Mouse (Mus musculus) midbrain, postnatal 0 days (tissue): ENCODE measurements around the gene Osbpl6. TPM values are rescaled to one million over a fixed set of nuclear protein-coding genes. Genes with fewer than 3 reads are reported as not detected.

Source experiments
- ATAC-seq: fragments of 200-750 bp; cut with Nextera tagmentation; 2 replicates; pipeline ENCODE4 v1.8.0; 2017; ENCODE audit warnings: moderate number of reproducible peaks, mild to moderate bottlenecking, moderate TSS enrichment, moderate library complexity; ENCODE audit not compliant: low FRiP score
- DNase-seq: peaks from one replicate; pipeline ENCODE4 v3.0.0-alpha.2; 2015; ENCODE audit warnings: low spot score
- H3K27ac ChIP-seq: fragments of 300-500 bp; sonication (generic); 2 replicates; pipeline ENCODE4 v1.5.1; 2014; ENCODE audit warnings: low read depth, mild to moderate bottlenecking, low read length, mixed read lengths
- H3K27me3 ChIP-seq: fragments of 300-500 bp; sonication (generic); 2 replicates; pipeline ENCODE4 v1.6.1; 2014; ENCODE audit warnings: low read length, control low read depth, mixed read lengths; ENCODE audit not compliant: insufficient read depth
- H3K36me3 ChIP-seq: fragments of 300-500 bp; sonication (generic); 2 replicates; pipeline ENCODE4 v1.6.1; 2014; ENCODE audit warnings: low read length, control low read depth, mixed read lengths; ENCODE audit not compliant: insufficient read depth
- H3K4me1 ChIP-seq: fragments of 300-500 bp; sonication (generic); 2 replicates; pipeline ENCODE4 v1.6.1; 2014; ENCODE audit warnings: mild to moderate bottlenecking, control low read depth, antibody characterized with exemption, low read length, mixed read lengths; ENCODE audit not compliant: insufficient read depth
- H3K4me2 ChIP-seq: fragments of 300-500 bp; sonication (generic); 2 replicates; pipeline ENCODE4 v1.6.1; 2014; ENCODE audit warnings: low read depth, mild to moderate bottlenecking, low read length, mixed read lengths; ENCODE audit not compliant: poor library complexity, severe bottlenecking
- H3K4me3 ChIP-seq: fragments of 300-500 bp; sonication (generic); 2 replicates; pipeline ENCODE4 v1.5.1; 2014; ENCODE audit warnings: low read depth, mild to moderate bottlenecking, low read length, moderate library complexity
- H3K9ac ChIP-seq: fragments of 300-500 bp; sonication (generic); replicated peaks from 2 replicates; pipeline ENCODE4 v1.6.1; 2014; ENCODE audit warnings: mild to moderate bottlenecking, low read length, moderate library complexity, mixed read lengths; ENCODE audit not compliant: poor library complexity, severe bottlenecking
- H3K9me3 ChIP-seq: fragments of 300-500 bp; sonication (generic); 2 replicates; pipeline ENCODE4 v1.6.1; 2016; ENCODE audit warnings: low read length, control low read depth
- CTCF ChIP-seq: IDR thresholded peaks from 2 replicates; pipeline ENCODE4 v1.5.1; 2016; ENCODE audit warnings: antibody characterized with exemption, mild to moderate bottlenecking
- WGBS: fragments of 180-500 bp; shearing (Covaris S2); extraction: QIAGEN DNeasy Blood & Tissue Kit; methylation state at CpG from one replicate; pipeline ENCODE4 v1.1.7; 2014; 5-methylcytosine and 5-hydroxymethylcytosine counted together
- polyA plus RNA-seq: library from polyadenylated mRNA; unstranded; fragments of >200 nt; fragmentation: Nextera tagmentation; extraction: Ambion mirVana; gene quantifications from 2 replicates; pipeline ENCODE4 v1.2.1, GENCODE M21; 2015
- total RNA-seq: library from RNA; depleted of rRNA; stranded (reverse); fragments of >200 nt; gene quantifications from 2 replicates; pipeline ENCODE4 v1.2.3, GENCODE M21; 2014

The Osbpl6 gene
- total and polyA plus RNA-seq, 2 experiments from 2014 or later = 17.0 to 26.7 TPM

DNA sequence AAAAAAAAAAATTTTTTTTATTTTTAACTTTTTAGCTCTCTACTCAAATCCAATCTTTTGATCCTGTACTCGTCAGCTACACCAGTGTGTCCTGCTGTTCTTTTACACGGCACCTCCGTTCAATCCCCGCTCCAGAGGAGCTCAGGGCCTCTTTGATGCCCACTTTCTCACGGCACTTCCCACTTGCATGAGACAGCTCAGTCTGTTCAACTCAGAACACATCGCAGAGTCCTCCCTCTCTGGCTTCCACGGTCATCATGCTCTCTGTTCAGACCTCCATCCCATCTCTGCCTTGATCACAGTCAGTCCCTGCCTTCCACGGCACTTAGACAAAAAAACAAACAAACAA lies 63.4 kb downstream of the Osbpl6 start:
- no peak overlapping the region for H3K27ac ChIP-seq
- H3K9me3 ChIP-seq = no peaks in the 10 kb centered on the region
- no peaks in the 10 kb centered on the region for H3K36me3 ChIP-seq
- H3K4me2 ChIP-seq = no peak overlapping the region
- TF ChIP-seq CTCF = no peak
- H3K4me1 ChIP-seq = no peaks in the 10 kb centered on the region
- no peaks in the 10 kb centered on the region for H3K27me3 ChIP-seq
- WGBS = 43% methylated on average over 8 of the region's 8 CpGs
- no peak overlapping the region for H3K9ac ChIP-seq
- no peak for ATAC-seq
- H3K4me3 ChIP-seq = no peak overlapping the region
- DNase-seq = no peak

DNA sequence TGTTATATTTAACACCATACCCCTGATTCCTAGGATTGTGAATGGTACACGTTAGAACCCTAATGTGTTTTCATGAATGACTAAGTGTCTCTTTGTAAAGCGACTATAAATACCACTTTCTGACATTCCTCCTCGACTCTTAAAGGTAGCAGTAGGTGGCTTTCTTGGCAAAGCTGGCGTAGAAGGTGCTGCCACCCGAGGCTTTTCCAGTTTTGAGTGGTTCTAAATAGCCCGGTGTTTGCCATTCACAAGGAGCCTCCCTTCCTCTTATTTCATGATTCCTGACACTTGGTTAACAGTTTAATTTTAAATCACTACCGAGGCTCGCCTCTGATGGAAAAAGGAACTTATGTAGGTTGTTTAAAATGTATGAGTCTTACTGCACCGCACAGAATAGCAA lies 64.1 kb downstream of the Osbpl6 start:
- H3K9me3 ChIP-seq = no peaks in the 10 kb centered on the region
- H3K4me2 ChIP-seq = no peak overlapping the region
- no peaks in the 10 kb centered on the region for H3K36me3 ChIP-seq
- no peaks in the 10 kb centered on the region for H3K4me1 ChIP-seq
- H3K27me3 ChIP-seq = no peaks in the 10 kb centered on the region
- WGBS = 75% methylated on average over 9 of the region's 9 CpGs
- no peak for TF ChIP-seq CTCF
- no peak overlapping the region for H3K9ac ChIP-seq
- ATAC-seq (no peak), DNase-seq (no peak)
- H3K27ac ChIP-seq = no peak overlapping the region
- H3K4me3 ChIP-seq = no peak overlapping the region

DNA sequence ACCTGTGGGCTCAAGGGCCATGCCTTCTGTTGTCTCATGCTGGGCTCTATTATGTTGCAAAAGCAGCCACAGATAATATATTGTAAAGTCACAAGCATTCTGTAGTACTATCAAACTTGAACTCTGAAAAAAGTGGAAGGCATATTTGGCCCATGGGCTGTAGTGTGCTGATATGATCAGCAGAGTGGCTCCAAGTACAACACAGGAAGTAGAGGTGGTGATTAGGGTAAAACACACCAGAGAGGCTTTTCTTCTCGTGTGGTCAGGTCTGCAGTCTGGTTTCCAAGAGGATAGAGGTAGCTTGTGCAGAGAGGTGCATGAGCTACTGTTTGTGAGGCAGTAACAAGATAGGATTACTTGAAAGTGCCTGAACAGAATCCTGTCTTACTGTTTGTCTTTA lies 69.5 kb downstream of the Osbpl6 start:
- H3K4me2 ChIP-seq = no peak overlapping the region
- no peak overlapping the region for H3K9ac ChIP-seq
- no peaks in the 10 kb centered on the region for H3K36me3 ChIP-seq
- no peak overlapping the region for H3K4me3 ChIP-seq
- DNase-seq (no peak), ATAC-seq (no peak)
- no peaks in the 10 kb centered on the region for H3K27me3 ChIP-seq
- WGBS = 63% methylated on average over 1 of the region's 1 CpGs
- no peak overlapping the region for H3K27ac ChIP-seq
- H3K4me1 ChIP-seq = no peaks in the 10 kb centered on the region
- no peak for TF ChIP-seq CTCF
- H3K9me3 ChIP-seq = no peaks in the 10 kb centered on the region

DNA sequence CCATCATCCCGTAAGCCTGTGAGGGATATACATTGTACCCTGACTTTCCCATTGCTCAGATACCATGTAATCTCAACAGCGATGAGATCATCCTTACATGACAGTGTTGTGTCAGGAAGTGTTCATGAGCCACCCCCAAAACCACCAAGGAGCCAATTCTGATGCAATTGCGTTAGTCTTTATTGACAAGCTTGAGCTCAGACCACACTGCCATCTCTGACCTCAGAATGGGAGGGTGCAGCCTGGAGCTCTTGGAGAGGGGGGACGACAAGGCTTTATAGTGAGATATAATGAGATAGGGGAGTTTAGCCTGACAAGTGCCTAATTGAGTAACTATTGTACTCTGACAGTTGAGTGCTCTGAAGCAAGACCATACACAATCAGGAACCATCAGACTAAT lies 82.5 kb downstream of the Osbpl6 start:
- Histone ChIP-seq H3K9me3 (no peaks in the 10 kb centered on the region), H3K4me2 (no peak overlapping the region), H3K9ac (no peak overlapping the region), H3K27ac (no peak overlapping the region), H3K4me1 (peaks cover 6% of the 10 kb centered on the region; the same call in 1 of the 2 replicates), H3K4me3 (no peak overlapping the region), H3K36me3 (no peaks in the 10 kb centered on the region), H3K27me3 (no peaks in the 10 kb centered on the region)
- TF ChIP-seq CTCF = no peak
- ATAC-seq (no peak), DNase-seq (no peak)
- WGBS = 68% methylated on average over 4 of the region's 4 CpGs

DNA sequence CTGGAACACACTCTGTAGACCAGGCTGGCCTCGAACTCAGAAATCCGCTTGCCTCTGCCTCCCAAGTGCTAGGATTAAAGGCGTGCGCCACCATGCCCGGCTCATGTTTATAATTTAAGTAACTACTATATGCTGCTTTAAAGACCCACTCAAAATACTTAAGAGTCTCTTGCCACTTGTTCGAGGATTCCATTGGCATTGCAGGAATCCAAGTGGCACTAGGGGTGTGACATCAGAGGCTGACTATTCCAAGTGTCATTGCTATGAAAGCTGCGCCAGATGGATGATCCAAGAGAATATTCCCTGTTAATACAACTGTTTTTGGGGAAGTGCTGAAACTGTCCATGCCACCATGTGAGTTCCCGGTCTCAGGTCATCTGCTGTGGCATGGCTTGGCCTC lies 83.9 kb downstream of the Osbpl6 start:
- ATAC-seq = no peak
- no peaks in the 10 kb centered on the region for H3K36me3 ChIP-seq
- peaks cover 6% of the 10 kb centered on the region; the same call in 1 of the 2 replicates for H3K4me1 ChIP-seq
- no peak overlapping the region for H3K4me3 ChIP-seq
- H3K27ac ChIP-seq = no peak overlapping the region
- H3K9ac ChIP-seq = no peak overlapping the region
- H3K27me3 ChIP-seq = no peaks in the 10 kb centered on the region
- no peak overlapping the region for H3K4me2 ChIP-seq
- no peaks in the 10 kb centered on the region for H3K9me3 ChIP-seq
- WGBS = 94% methylated on average over 8 of the region's 8 CpGs
- DNase-seq = no peak
- TF ChIP-seq CTCF = no peak

DNA sequence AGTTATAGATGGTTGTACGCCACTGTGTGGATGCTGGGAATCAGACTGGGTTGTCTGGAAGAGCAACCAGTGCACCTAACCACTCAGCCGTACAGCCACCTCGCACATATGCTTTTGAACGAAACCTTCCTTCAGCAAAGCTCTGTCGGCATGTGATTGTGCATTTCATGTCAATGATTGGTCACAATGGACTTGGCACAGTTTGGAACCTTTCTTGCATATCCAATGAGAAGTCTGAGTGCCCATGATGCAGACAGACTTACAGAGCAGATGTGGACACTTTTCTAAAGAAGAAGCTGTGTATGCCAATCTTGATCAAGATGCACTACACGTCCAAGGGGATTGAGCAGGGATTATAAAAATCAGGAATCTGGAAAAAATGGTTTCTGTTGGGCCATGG lies 85.1 kb downstream of the Osbpl6 start:
- H3K27ac ChIP-seq = no peak overlapping the region
- H3K9ac ChIP-seq = no peak overlapping the region
- no peaks in the 10 kb centered on the region for H3K36me3 ChIP-seq
- no peak for TF ChIP-seq CTCF
- no peak overlapping the region for H3K4me3 ChIP-seq
- no peak overlapping the region for H3K4me2 ChIP-seq
- no peak for ATAC-seq
- H3K9me3 ChIP-seq = no peaks in the 10 kb centered on the region
- WGBS = 74% methylated on average over 6 of the region's 6 CpGs
- DNase-seq = no peak
- H3K4me1 ChIP-seq = peaks cover 6% of the 10 kb centered on the region; the same call in 1 of the 2 replicates
- H3K27me3 ChIP-seq = no peaks in the 10 kb centered on the region
